Mouse (Mus musculus) heart, postnatal 0 days (tissue): ENCODE measurements around the gene Snx30.

ENCODE experiments used
- CTCF ChIP-seq: IDR thresholded peaks from 2 replicates; pipeline ENCODE4 v1.5.1; 2016; ENCODE audit warnings: antibody characterized with exemption, control low read depth, low read depth
- EP300 ChIP-seq: IDR thresholded peaks from 2 replicates; pipeline ENCODE4 v1.6.1; 2016; ENCODE audit warnings: antibody characterized with exemption, low read depth

DNA sequence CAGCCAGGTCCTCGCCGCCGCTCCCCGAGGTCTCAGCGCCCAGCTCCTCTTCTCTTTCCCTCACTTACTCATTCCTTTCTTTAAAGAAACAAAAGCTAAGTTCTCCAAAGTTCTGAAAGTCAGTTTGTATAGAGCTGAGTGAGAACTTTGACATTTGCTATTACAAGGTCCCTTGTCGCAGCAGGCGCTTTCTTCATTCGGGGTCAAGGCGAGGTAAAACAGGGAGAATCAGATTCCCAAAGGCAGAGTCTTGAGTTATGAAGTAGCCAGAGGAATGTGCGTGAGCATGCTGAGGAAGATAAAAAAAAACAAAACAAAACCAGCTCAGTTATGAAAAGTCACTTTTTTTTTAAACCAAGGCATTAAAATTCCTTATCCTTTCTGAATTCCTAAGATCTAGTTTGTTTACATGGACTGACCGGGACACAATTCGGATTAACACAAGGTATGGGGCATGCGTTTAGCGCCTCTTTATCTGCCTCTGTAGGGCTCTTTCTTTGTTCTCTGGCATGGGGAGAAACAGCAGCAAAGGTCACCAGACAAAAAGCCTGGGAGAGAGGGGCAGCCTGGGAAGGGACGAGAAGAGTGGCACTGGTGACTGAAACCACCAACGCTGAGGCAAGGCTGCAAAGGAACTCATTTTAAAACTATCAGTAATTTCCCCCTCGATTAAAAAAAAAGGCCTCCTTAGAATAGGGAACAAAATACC lies 33.3 kb upstream of the Snx30 start:
- TF ChIP-seq EP300 (no peak), CTCF (no peak)
